Mouse (Mus musculus) olfactory bulb, adult 2 months (tissue): Measurements from ENCODE around the gene Sesn3.

ENCODE experiments used
- CTCF ChIP-seq: fragments of 200-500 bp; IDR thresholded peaks from 2 replicates; pipeline ENCODE4 v1.5.1; 2012; ENCODE audit warnings: low read depth, mild to moderate bottlenecking, low read length, moderate library complexity; ENCODE audit not compliant: insufficient read depth
- POLR2A ChIP-seq: fragments of 200-500 bp; IDR thresholded peaks from 2 replicates; pipeline ENCODE4 v1.6.1; 2012; ENCODE audit warnings: mild to moderate bottlenecking, low read depth, low read length, moderate library complexity; ENCODE audit not compliant: insufficient read depth

- TF ChIP-seq CTCF (no peak), POLR2A (no peak)
Observed at GRCm38 (mm10) chr9:14297204-14297603, 22.3 kb downstream of the Sesn3 start.
